Mouse (Mus musculus): ENCODE measurements around the gene Spon2.

- TF ChIP-seq POLR2A (IDR thresholded peaks at IDR 0.05; ENCODE audit: borderline replicate concordance, extremely low read depth, insufficient read depth, insufficient read length, poor library complexity, severe bottlenecking) = no peak
- TF ChIP-seq CTCF (IDR thresholded peaks at IDR 0.05; ENCODE audit: borderline replicate concordance, extremely low read depth, insufficient read depth, insufficient read length) = no peak
These were observed 9.6 kb downstream of the Spon2 start for GRCm38 (mm10) chr5:33208533-33209245.

Measured in brain, embryonic 14.5 days (tissue).